Mouse (Mus musculus): ENCODE measurements around the gene Pfkfb4. TPM values are rescaled to one million over a fixed set of nuclear protein-coding genes. Genes with fewer than 3 reads are reported as not detected.
A peak's percentile ranks its signal among the peaks of the same experiment; 100 is the strongest.

The Pfkfb4 gene
- total RNA-seq, 2 experiments from 2014 or later = 37.3 to 46.3 TPM

DNA sequence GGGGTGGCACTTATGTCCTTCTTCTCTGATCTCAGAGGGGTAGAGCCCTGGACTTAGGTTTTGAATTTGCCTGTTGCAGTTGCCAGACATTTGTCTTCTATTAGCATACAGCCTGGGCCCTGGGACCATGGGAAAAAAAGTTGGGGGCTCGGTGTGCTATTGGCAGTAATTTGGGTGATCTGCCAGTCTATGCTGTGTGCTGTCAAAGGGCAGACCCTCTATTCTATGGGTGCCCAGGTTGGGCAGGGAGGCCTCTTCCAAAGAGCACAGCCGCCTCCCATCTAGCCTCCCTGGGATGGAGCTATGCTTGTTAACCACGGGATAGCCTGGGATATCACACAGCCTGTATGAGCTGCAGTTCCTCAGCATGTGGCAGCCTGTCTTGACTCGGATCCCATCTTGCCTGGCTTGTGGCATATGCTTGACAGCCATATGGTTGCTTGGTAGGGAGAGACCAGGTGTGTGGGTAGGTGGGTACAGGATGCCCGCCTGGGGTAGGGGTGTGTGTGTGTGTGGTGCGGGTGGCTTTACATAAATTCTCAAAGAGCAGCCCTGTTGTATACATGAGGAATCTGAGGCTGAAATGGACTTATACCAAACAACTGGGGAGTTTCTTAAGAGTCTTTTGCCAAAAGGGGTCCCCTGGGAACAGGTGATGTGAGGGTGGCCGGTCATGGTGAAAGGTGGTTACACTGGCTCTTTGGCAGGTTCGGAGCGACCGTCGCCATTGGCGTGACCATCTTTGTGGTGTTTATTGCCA is 63.9 kb downstream of the Pfkfb4 start:
- DNase-seq = no peak
- intact Hi-C loops (cut with DNase I) = no loop called here

DNA sequence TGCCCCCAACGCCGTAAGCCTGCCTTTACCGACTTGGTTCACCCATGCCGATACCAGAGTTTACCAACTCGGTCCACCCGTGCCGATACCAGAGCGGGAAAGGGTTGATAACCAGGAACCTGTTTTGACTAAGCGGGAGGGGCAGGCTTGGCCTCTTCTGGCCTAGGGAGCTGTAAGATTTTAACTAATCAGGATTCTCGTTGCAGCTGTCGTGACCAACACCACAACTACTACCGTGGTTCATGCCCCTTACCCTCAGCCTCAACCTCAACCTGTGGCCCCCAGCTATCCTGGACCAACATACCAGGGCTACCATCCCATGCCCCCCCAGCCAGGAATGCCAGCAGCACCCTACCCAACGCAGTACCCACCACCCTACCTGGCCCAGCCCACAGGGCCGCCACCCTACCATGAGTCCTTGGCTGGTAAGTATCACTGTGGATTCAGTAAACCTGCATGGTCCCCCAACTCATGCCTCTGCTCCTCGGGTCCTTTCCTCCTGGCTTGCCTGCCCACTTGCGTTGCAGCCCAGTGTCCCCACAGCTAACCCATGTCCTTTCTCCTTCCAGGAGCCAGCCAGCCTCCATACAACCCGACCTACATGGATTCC is 64.6 kb downstream of the Pfkfb4 start:
- no peak for DNase-seq
- intact Hi-C loops (cut with DNase I) = no loop called here

DNA sequence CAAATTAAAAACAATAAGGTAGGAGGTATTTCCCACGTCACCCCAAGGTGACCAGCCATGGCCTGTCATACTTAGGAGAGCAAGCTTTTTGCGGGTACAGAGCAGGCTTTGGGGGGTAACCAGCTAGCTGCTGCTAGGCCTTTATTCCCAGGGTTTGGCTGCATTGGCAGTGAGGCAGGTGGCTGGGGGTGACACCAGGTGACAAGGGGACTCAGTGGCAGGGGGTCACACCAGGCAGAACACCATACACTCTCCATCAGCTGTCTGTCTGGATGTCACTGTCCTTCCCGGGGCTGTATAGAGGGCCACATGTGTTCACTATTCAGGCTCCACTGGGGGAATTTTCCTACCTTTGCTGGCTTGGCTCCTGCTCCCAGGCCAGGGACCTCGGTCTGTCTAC is 65.3 kb downstream of the Pfkfb4 start:
- DNase-seq = no peak
- intact Hi-C loops (cut with DNase I) = no loop called here

DNA sequence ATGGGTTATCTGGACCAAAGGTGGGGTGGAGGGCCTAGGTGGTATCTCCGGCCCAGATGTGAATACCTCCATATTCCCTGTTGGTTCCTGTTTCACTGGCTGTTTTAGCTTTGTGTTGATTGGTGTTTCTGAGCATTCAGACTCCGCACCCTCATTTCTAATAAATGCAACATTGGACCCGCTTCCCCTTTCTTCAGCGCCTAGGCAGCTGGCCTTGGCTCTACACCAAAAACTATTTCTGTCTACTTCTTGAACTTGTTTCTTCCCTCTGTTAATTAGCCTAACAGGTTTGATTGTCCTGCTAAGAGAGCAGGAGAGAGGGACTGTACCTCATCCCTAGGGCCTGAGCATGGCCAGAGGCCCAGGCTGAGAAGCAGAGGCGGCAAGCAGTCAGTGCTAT is 66.0 kb downstream of the Pfkfb4 start:
- intact Hi-C loops (cut with DNase I) = no loop called here
- no peak for DNase-seq

DNA sequence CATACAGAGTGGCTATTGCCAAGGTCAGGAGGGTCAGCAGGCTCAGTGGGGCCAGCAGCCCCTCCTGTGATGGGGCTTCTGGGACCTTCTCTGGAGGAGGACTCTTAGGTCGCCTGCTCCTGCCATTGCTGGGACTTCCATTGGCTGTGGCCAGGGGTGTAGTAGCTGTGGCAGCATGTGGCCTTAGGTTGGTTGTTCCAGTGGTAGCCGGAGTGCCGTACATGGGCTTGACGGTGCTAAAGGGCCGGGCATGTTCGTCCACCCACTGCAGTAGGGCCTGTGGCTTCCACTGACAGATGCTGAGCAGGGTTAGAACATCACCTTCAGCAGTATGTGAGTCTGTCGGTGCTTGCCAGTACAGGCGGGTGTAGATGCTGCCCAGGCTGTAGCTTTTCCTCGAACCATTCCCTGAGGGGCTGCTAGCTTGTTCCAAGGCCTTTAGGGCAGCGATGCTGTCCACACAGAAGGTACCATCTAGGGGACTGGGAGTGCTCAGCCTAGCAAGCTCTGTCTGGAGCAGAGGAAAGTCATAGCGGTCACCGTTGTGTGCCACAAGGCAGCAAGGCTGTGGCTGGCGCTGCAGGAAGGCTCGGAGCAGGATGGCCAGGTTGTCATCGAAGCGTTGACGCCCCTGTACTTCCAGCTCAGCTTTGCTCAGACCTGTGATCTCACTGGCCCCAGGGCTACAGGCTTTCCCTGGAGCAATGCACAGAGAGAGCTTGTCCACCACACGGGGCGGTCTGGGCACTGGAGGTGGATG is 66.6 kb downstream of the Pfkfb4 start:
- DNase-seq = no peak
- intact Hi-C loops (cut with DNase I) = no loop called here

DNA sequence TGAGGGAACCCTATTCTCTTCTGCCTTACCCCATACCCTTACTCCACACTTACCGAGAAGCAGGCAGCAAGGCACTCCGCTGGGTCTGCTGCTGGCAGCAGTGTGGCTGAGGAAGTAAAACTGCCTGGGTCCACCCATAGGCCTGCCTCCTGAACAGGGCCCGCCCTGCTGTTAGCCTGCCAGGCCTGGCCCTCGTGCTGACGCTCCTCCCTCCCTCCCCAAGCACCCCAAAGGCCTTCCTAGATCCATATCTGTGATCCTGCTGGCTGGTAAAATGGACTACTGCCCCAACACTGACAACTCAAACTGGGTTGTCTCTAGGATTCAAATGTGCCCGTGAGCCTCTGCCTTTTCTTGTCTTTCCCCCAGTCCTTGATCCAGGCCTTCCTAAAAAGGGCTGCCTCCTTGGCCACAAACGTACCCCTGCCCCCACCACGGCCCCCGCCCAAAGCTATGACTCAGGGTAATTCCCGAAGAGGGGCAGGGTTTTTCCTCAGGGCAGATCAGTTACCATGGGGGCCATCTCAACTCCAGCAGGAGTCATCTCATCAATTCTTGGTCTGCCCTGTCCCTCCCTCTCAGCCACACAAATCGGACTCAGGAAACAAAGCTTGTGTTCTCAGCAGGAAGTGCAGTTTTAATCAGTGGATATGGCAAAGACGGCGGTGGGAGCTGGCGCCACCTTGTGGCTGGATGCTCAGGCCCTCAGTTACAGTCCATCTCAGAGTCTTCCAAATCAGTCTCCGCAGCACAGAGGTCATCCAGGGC is 67.7 kb downstream of the Pfkfb4 start, which contains the start of gene Trex1:
Trex1 (minus strand) TSS at position 599 of the 768 bp plus-strand sequence.
- intact Hi-C loops (cut with DNase I) = loop anchor here (1.0 kb wide), 1 partner anchor 57 kb away; no protein-coding TSS in a partner anchor
- peak; percentile 91 for DNase-seq

DNA sequence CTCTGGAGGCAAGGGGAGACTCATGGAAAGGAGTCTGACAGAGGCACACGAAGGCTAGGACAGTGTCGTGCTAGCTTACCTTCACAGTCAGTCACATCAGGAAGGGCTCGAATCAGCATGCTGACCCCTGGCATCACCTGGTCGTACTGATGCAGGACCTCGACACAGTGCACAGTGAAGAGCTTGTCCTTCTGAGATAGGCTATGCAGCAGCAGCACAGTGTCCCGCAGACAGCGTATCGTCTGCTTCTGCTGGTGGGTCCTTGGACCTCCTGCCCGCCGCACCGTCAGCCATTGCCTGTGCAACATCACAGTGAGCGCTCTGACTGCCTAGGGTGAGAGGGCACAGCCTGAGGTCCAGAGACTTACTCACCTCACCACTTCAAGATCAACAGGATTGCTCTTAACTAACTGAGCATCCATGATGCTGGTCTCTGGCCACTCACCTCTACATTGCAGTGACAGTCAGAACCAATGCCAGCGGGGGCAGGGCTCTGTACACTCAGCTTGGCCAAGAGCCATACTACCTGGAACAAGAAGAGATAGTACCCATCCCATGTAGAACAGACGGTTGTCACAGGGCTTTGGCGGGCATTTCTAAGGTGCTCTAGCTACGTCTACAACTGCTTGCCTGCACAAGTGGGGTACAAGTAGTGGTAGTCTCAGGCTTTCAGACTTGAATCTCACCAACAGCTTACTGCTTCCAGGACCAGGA is 68.8 kb downstream of the Pfkfb4 start:
- intact Hi-C loops (cut with DNase I) = no loop called here
- DNase-seq = no peak

DNA sequence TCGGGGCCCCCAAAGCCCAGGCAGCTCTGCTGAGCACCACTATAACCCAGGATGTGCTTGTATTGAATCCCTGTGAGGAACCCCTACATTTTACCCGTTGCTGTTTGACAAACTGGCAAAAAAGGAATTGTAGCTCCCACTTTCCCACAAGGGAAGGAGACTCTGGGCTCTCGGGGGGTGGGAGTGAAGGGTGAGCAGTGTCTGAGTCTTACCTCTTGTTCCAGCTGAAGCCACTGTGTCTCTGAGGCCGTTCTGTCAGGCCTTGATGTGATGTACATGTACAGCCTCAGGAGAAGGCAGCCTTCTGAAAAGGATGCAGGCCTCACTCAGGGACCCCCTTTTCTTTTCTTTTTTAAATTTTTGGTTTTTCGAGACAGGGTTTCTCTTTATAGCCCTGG is 69.3 kb downstream of the Pfkfb4 start:
- DNase-seq = no peak
- intact Hi-C loops (cut with DNase I) = no loop called here

DNA sequence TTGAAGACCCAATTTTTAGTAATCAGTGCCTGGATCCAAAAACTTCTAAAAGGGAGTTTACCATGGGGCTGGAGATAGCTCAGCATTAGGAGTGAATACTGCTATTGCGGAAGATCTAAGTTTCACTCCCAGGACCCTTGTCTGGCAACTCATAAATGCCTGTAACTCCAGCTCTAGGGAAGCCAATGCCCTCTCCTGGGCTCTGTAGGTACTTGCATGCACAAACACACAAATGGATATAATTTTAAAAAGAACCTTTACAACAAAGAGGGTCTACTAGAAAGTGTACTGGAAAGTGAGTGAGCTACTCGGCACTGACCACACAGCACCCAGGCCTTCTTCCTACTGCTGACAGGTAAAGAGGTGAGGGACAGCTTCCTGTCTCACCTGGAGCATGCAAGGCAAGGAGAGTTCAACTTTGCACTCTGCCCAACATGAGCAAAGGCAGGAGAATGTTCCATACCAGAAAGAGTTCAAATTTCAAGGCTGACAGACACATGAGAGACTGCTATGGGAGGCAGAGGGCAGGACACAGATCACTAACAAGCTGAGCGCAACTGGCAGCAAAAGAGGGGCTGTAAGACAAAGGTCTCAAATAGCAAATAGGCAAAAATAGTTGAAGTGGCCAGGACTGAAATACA is 76.6 kb downstream of the Pfkfb4 start:
- intact Hi-C loops (cut with DNase I) = no loop called here

DNA sequence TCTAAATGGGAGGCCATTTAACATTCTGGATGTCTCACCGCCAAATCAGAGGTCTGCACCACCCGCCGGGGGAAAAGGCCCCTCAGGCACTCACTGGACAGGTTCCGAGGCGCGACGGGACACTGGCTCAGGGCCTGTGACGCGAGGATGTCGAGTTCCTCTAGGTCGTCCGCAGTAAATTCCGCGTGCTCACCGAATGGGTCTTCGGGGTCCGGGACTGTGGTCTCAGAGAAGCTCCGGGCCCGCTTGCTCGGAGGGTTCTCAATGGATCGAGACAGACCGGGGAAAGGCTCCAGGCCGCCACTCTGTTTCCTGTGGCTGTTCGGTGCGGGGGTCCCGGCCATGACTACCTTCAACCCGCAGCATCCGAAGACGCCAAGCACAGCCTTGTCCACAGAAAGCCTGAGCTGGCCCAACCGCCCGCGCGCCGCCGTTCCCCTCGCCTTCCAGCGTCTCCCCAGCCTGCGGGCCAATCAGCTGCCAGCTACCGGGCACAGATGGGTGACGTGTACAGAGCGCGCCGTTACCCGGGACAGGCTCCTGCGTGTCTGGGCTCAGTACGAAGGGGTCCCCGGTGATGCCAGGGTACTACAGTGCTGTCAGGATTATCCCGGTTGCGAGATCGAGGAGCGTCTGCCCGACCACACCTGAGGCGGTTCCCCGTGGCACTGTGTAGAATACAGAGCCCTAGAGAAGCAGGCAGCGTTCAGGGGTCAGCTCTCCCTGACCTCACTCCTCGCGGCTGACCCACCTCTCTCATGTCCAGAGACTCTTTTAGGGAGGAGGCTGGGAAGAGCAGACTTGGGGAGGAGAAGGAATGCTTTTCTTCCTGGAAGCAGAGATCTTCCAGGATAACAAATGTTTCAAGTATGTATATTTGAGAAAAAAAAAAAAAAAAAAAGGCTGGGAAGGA is 82.3 kb downstream of the Pfkfb4 start, which contains the start of gene Atrip:
Atrip (minus strand) TSS at position 464 of the 913 bp plus-strand sequence.
- DNase-seq = peak; percentile 80 to 86
- intact Hi-C loops (cut with DNase I) = no loop called here

More for the DNA sequence above, 76.6 kb downstream of the Pfkfb4 start:
- DNase-seq = no peak

DNA sequence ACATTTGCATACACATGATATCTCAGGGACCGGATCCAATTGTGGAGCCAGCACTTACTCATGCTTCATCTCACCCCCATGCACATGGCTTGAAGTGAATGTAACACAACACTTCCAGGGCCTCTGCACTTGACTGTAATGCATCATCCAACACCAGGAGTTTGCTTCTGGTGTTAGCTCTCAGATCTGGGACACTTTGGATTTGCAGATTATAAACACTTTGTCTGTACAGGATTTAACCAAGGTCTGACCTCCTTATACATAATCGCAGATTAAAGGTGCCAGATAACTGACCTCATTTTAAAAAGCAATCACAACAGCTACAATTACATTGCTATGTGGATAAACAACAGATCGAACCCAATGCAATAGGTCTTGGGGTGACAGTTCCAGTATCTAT is 88.9 kb downstream of the Pfkfb4 start:
- intact Hi-C loops (cut with DNase I) = no loop called here
- no peak for DNase-seq

DNA sequence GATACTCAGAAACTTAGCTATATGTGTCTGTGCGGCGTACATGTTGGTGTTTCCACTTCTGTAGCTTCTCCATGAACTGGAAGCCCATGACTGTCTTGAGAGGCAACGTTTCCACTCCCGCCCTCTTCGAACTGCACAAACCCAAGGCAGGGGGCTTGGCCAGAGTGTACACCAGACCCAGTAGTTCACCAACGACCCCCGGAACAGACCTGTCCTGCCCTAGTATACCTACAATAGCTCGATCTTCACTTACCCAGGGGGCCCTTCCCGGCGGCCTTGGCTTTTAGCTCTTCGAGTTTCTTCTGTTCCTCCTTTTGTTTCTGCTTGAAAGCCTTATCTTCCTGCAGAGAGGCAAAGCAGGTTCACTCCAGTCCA is 90.2 kb downstream of the Pfkfb4 start:
- intact Hi-C loops (cut with DNase I) = no loop called here

More for the DNA sequence above, 90.2 kb downstream of the Pfkfb4 start:
- no peak for DNase-seq

Small RNA genes within 50 kb of the gene (microRNA-seq; reads per million reads assigned to microRNA genes)
- 0 reads per million in 2 experiments for gene Mir711

Other genes with a start within 250 kb of the Pfkfb4 start
- gene Ip6k2, start 208.0 kb upstream of the Pfkfb4 start, total RNA-seq (2021) = 10 to 100 TPM in 1 of 2 experiments, 1 to 10 TPM in 1; 9.9 to 14.5 TPM
- gene Nckipsd, start 183.4 kb upstream of the Pfkfb4 start, total RNA-seq (2021) = 1 to 10 TPM; 2.8 to 3.2 TPM
- gene Celsr3, start 165.5 kb upstream of the Pfkfb4 start, total RNA-seq (2021) = not detected
- 10 to 100 TPM; 16.5 to 19.3 TPM for gene Slc26a6, start 138.5 kb upstream of the Pfkfb4 start, total RNA-seq (2021)
- gene Tmem89, start 77.2 kb upstream of the Pfkfb4 start, total RNA-seq (2021) = not detected
- 1,000 to 10,000 TPM; 1,038 to 1,084 TPM for gene Uqcrc1, start 55.1 kb upstream of the Pfkfb4 start, total RNA-seq (2021)
- gene Col7a1, start 38.2 kb upstream of the Pfkfb4 start, total RNA-seq (2021) = 1 to 10 TPM; 2.4 TPM
- under 1 TPM; 0.23 to 0.67 TPM for gene Ucn2, start 5.8 kb upstream of the Pfkfb4 start, total RNA-seq (2021)
- gene Shisa5, start 46.8 kb downstream of the Pfkfb4 start, total RNA-seq (2021) = 10 to 100 TPM; 11.9 to 13.4 TPM
- gene Trex1, start 68.0 kb downstream of the Pfkfb4 start, total RNA-seq (2021) = 10 to 100 TPM; 11.6 to 11.8 TPM
- gene Atrip, start 82.3 kb downstream of the Pfkfb4 start, total RNA-seq (2021) = 1 to 10 TPM; 7.8 to 8.3 TPM
- gene Ccdc51, start 90.7 kb downstream of the Pfkfb4 start, total RNA-seq (2021) = 1 to 10 TPM; 5.9 to 6.6 TPM
- 100 to 1,000 TPM; 245 to 268 TPM for gene Tma7, start 90.8 kb downstream of the Pfkfb4 start, total RNA-seq (2021)
- gene Plxnb1, start 103.6 kb downstream of the Pfkfb4 start, total RNA-seq (2021) = under 1 TPM; 0.64 to 0.99 TPM
- not detected for gene Fbxw21, start 170.3 kb downstream of the Pfkfb4 start, total RNA-seq (2021)
- not detected for gene Fbxw13, start 204.2 kb downstream of the Pfkfb4 start, total RNA-seq (2021)
- not detected for gene Fbxw20, start 243.0 kb downstream of the Pfkfb4 start, total RNA-seq (2021)

Measured in gastrocnemius, postnatal 36 days (tissue).